Mouse (Mus musculus) fibroblast of lung, adult 2 months (primary cell): ENCODE results near the gene Cdk15.

Experiments used
- DNase-seq: peaks from one replicate; pipeline ENCODE4 v3.0.0-alpha.2; 2011; ENCODE audit warnings: low read depth

Cdk15 gene

GRCm38 (mm10) chr1:59256751-59257231 is at the start of gene Cdk15:
Cdk15 (plus strand) TSS chr1:59256906.
- DNase-seq: peak; percentile 70

GRCm38 (mm10) chr1:59208331-59208730 is 48.4 kb upstream of the Cdk15 start:
- DNase-seq: no peak

GRCm38 (mm10) chr1:59211651-59212050 is 45.1 kb upstream of the Cdk15 start:
- no peak for DNase-seq

- DNase-seq: no peak
These were observed 44.5 kb upstream of the Cdk15 start for GRCm38 (mm10) chr1:59212076-59212779.

- no peak for DNase-seq
These were observed 43.8 kb upstream of the Cdk15 start for GRCm38 (mm10) chr1:59212951-59213350.

GRCm38 (mm10) chr1:59215446-59215845 is 41.3 kb upstream of the Cdk15 start:
- DNase-seq: no peak

GRCm38 (mm10) chr1:59220371-59220770 is 36.3 kb upstream of the Cdk15 start:
- no peak for DNase-seq

- no peak for DNase-seq
These were observed 35.1 kb upstream of the Cdk15 start for GRCm38 (mm10) chr1:59221591-59221990.

GRCm38 (mm10) chr1:59222101-59222825 is 34.4 kb upstream of the Cdk15 start:
- DNase-seq: no peak

- no peak for DNase-seq
These were observed 28.2 kb upstream of the Cdk15 start for GRCm38 (mm10) chr1:59228552-59228951.

- no peak for DNase-seq
These were observed 27.5 kb upstream of the Cdk15 start for GRCm38 (mm10) chr1:59229187-59229586.

GRCm38 (mm10) chr1:59236856-59237441 is 19.8 kb upstream of the Cdk15 start, which contains the start of gene Als2:
Als2 (minus strand) TSS chr1:59237231.
- DNase-seq: peak; percentile 90

GRCm38 (mm10) chr1:59237614-59238211 is 19.0 kb upstream of the Cdk15 start:
- DNase-seq: peak; percentile 46

GRCm38 (mm10) chr1:59243770-59244169 is 12.9 kb upstream of the Cdk15 start:
- no peak for DNase-seq

GRCm38 (mm10) chr1:59247602-59248001 is 9.1 kb upstream of the Cdk15 start:
- no peak for DNase-seq

- no peak for DNase-seq
These were observed 3.9 kb upstream of the Cdk15 start for GRCm38 (mm10) chr1:59252762-59253161.

GRCm38 (mm10) chr1:59253301-59253909 is 3.3 kb upstream of the Cdk15 start:
- DNase-seq: no peak

GRCm38 (mm10) chr1:59257736-59258135 is 1.0 kb downstream of the Cdk15 start:
- no peak for DNase-seq

GRCm38 (mm10) chr1:59268931-59269330 is 12.2 kb downstream of the Cdk15 start:
- no peak for DNase-seq

GRCm38 (mm10) chr1:59269466-59269865 is 12.8 kb downstream of the Cdk15 start:
- DNase-seq: no peak

GRCm38 (mm10) chr1:59269951-59270689 is 13.4 kb downstream of the Cdk15 start:
- DNase-seq: peak; percentile 73
